Mouse (Mus musculus) CH12.LX (cell line): ENCODE data around the gene Ppid.

Experiments
- CTCF ChIP-seq, 2 experiments: IDR thresholded peaks in 1 of 2; conservative IDR thresholded peaks in 1 of 2; 2 replicates each; pipeline ENCODE4 v1.5.1; 2011 to 2012; ENCODE audit warnings: low read depth in 2 of 2, low read length in 2 of 2, improper control_type of control experiment in 1 of 2, inconsistent platforms in 1 of 2, mild to moderate bottlenecking in 1 of 2, moderate library complexity in 1 of 2
- EP300 ChIP-seq: IDR thresholded peaks from 2 replicates; pipeline ENCODE4 v1.6.1; 2011; ENCODE audit warnings: low read length, improper control_type of control experiment
- JUND ChIP-seq: conservative IDR thresholded peaks from 2 replicates; pipeline ENCODE4 v1.6.1; 2011; ENCODE audit warnings: low read depth, low read length, improper control_type of control experiment
- MAFK ChIP-seq: IDR thresholded peaks from 2 replicates; pipeline ENCODE4 v1.6.1; 2011; ENCODE audit warnings: low read length, improper control_type of control experiment; ENCODE audit not compliant: insufficient replicate concordance
- PAX5 ChIP-seq: IDR thresholded peaks from 2 replicates; pipeline ENCODE4 v1.6.1; 2012; ENCODE audit warnings: low read length, inconsistent platforms, mixed read lengths
- POLR2A ChIP-seq: IDR thresholded peaks from 2 replicates; pipeline ENCODE4 v1.6.1; 2011; ENCODE audit warnings: low read depth, mild to moderate bottlenecking, improper control_type of control experiment, low read length
- RAD21 ChIP-seq: IDR thresholded peaks from 2 replicates; pipeline ENCODE4 v1.6.1; 2011; ENCODE audit warnings: low read depth, mild to moderate bottlenecking, low read length, improper control_type of control experiment, moderate library complexity
- RCOR1 ChIP-seq: conservative IDR thresholded peaks from 2 replicates; pipeline ENCODE4 v1.6.1; 2012; ENCODE audit warnings: low read depth, mild to moderate bottlenecking, inconsistent platforms, low read length, improper control_type of control experiment
- SIN3A ChIP-seq: IDR thresholded peaks from 2 replicates; pipeline ENCODE4 v1.6.1; 2012; ENCODE audit warnings: low read length, improper control_type of control experiment, inconsistent platforms
- TBP ChIP-seq: conservative IDR thresholded peaks from 2 replicates; pipeline ENCODE4 v1.6.1; 2011; ENCODE audit warnings: low read depth, low read length, improper control_type of control experiment
- UBTF ChIP-seq: IDR thresholded peaks from 2 replicates; pipeline ENCODE4 v1.6.1; 2012; ENCODE audit warnings: low read depth, mild to moderate bottlenecking, inconsistent platforms, low read length, improper control_type of control experiment, moderate library complexity

- no peak for TF ChIP-seq TBP
- TF ChIP-seq RAD21 = no peak
- no peak for TF ChIP-seq JUND
- no peak for TF ChIP-seq POLR2A
- TF ChIP-seq PAX5 = no peak
- no peak for TF ChIP-seq CTCF (conservative IDR thresholded peaks at IDR 0.05 in 1 of 2, IDR thresholded peaks at IDR 0.05 in 1 of 2; ENCODE audit: low read depth in 2 of 2, low read length in 2 of 2)
- TF ChIP-seq MAFK = no peak
- no peak for TF ChIP-seq RCOR1
- TF ChIP-seq UBTF = no peak
- TF ChIP-seq SIN3A = no peak
- no peak for TF ChIP-seq EP300
Observed at GRCm38 (mm10) chr3:79572399-79572798, 18.7 kb upstream of the Ppid start.
